Mouse (Mus musculus) hindbrain, embryonic 10.5 days (tissue): ENCODE measurements around the gene Kif16b. TPM values are rescaled to one million over a fixed set of nuclear protein-coding genes. Genes with fewer than 3 reads are reported as not detected.

Experiments
- DNase-seq: peaks from one replicate; pipeline ENCODE4 v3.0.0-alpha.2; 2017; ENCODE audit warnings: low spot score
- H3K27ac ChIP-seq: fragments of 300-500 bp; sonication (generic); 2 replicates; pipeline ENCODE4 v1.5.1; 2016; ENCODE audit warnings: mild to moderate bottlenecking, moderate library complexity
- H3K27me3 ChIP-seq: fragments of 300-500 bp; sonication (generic); 2 replicates; pipeline ENCODE4 v1.6.1; 2016; ENCODE audit warnings: mild to moderate bottlenecking; ENCODE audit not compliant: poor library complexity, insufficient read depth, severe bottlenecking
- H3K36me3 ChIP-seq: fragments of 300-500 bp; sonication (generic); 2 replicates; pipeline ENCODE4 v1.6.1; 2016; ENCODE audit warnings: mild to moderate bottlenecking, moderate library complexity
- H3K4me1 ChIP-seq: fragments of 300-500 bp; sonication (generic); replicated peaks from 2 replicates; pipeline ENCODE4 v1.6.1; 2016; ENCODE audit warnings: mild to moderate bottlenecking
- H3K4me3 ChIP-seq: fragments of 300-500 bp; sonication (generic); 2 replicates; pipeline ENCODE4 v1.5.1; 2016; ENCODE audit warnings: mild to moderate bottlenecking, moderate library complexity
- H3K9me3 ChIP-seq: fragments of 300-500 bp; sonication (generic); 2 replicates; pipeline ENCODE4 v1.6.1; 2016; ENCODE audit warnings: mild to moderate bottlenecking, moderate library complexity
- WGBS: fragments of 180-500 bp; shearing (Covaris S2); methylation state at CpG from one replicate; pipeline ENCODE4 v1.1.7; 2016; 5-methylcytosine and 5-hydroxymethylcytosine counted together
- polyA plus RNA-seq: library from polyadenylated mRNA; unstranded; fragments of >200 nt; fragmentation: Nextera tagmentation; extraction: Ambion mirVana; gene quantifications from 2 replicates; pipeline ENCODE4 v1.2.1, GENCODE M21; 2016

Gene Kif16b
- polyA plus RNA-seq, 1 experiment from 2014 or later = 4.2 TPM

DNA sequence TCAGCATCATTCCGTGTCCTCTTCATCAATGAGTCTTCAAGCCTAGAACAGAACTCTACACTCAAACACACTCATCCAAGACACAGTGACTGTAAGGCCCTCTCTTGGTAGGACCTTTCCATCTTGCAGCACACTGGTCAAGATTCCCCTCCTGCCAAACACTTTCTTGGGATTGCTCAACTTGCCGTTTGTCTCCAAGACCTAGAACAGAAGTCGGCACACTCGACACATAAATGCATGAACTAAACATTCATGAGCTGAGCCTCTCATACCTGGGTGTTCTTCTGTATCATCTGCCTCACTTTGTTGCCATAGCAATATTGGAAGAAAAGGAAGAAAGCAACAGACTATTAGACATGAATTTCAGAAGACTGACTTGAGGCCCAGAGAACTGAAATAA lies 16.9 kb downstream of the Kif16b start:
- no peak overlapping the region for H3K4me3 ChIP-seq
- no peaks in the 10 kb centered on the region for H3K36me3 ChIP-seq
- WGBS = 98% methylated on average over 4 of the region's 4 CpGs
- H3K9me3 ChIP-seq = no peaks in the 10 kb centered on the region
- H3K27me3 ChIP-seq = no peaks in the 10 kb centered on the region
- DNase-seq = no peak
- H3K27ac ChIP-seq = no peak overlapping the region
- peaks cover 26% of the 10 kb centered on the region for H3K4me1 ChIP-seq

DNA sequence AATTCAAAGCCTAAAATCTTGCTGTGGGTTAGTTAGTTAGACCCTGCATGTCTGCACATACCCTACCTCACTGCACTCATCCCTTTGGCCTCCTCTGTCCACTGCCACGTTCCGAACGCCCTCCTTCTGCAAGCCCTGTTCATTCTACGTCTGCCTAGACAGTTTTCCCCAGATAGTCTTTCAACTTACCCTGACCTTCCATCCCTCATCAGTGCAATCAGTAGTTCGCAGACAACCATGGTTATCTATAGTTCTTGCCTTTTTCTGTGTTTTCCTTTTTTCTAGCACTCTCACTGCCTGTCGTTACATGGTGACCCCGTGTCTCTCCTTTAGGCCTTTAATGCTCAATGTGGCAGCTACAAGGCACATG lies 17.7 kb downstream of the Kif16b start:
- Histone ChIP-seq H3K9me3 (no peaks in the 10 kb centered on the region), H3K27me3 (no peaks in the 10 kb centered on the region), H3K36me3 (no peaks in the 10 kb centered on the region), H3K27ac (no peak overlapping the region), H3K4me3 (no peak overlapping the region), H3K4me1 (peaks cover 28% of the 10 kb centered on the region)
- 80% methylated on average over 7 of the region's 7 CpGs for WGBS
- no peak for DNase-seq

DNA sequence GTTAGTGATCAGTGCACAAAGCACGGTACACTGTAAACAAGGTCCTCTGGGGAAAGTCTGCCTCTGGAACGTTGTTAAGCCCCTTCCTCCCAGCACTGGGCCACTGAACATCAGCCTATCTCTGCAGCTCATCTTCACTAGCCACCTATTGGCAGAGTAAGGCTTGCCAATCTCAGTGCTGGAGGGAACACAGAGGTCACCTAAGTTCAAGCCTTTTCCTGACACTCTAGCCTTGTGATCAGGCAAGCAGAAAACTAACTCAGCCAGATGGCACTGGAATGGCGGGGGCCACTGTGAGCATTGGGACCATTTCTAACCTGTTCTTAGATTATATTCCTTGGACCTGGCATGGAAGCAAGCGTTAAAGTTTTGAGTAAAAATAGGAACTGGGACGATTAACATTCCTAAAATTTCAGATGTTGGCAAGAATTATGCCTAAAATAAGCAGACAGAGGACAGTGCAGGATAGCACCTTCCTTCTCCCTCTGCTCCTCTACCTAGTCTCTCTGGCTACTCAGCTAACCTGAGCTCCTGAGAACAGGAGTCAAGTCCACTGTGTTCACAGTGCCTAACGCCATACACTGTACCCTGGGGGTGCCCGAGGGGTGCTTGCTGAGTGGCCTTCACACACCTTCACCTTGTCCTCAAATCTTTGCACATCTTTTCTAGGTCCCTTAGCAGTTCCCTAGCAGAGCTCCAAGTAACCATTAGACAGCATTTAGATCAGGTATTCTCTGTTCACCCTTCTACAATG lies 18.3 kb downstream of the Kif16b start:
- Histone ChIP-seq H3K9me3 (no peaks in the 10 kb centered on the region), H3K27me3 (no peaks in the 10 kb centered on the region), H3K36me3 (no peaks in the 10 kb centered on the region), H3K4me1 (peaks cover 31% of the 10 kb centered on the region), H3K27ac (no peak overlapping the region), H3K4me3 (no peak overlapping the region)
- peak; percentile 5 for DNase-seq
- 52% methylated on average over 7 of the region's 7 CpGs for WGBS

GRCm38 (mm10) chr2:142882466-142882865 lies 18.9 kb downstream of the Kif16b start:
- WGBS = 44% methylated on average over 2 of the region's 2 CpGs
- H3K27me3 ChIP-seq = no peaks in the 10 kb centered on the region
- H3K4me3 ChIP-seq = no peak overlapping the region
- no peak overlapping the region for H3K27ac ChIP-seq
- no peak for DNase-seq
- peaks cover 33% of the 10 kb centered on the region for H3K4me1 ChIP-seq
- H3K36me3 ChIP-seq = no peaks in the 10 kb centered on the region
- no peaks in the 10 kb centered on the region for H3K9me3 ChIP-seq

GRCm38 (mm10) chr2:142881177-142881576 lies 20.2 kb downstream of the Kif16b start:
- Histone ChIP-seq H3K36me3 (no peaks in the 10 kb centered on the region), H3K4me1 (peaks cover 33% of the 10 kb centered on the region), H3K9me3 (no peaks in the 10 kb centered on the region), H3K4me3 (no peak overlapping the region), H3K27me3 (no peaks in the 10 kb centered on the region), H3K27ac (no peak overlapping the region)
- 55% methylated on average over 4 of the region's 4 CpGs for WGBS
- no peak for DNase-seq

GRCm38 (mm10) chr2:142879257-142879818 lies 22.0 kb downstream of the Kif16b start:
- 67% methylated on average over 8 of the region's 8 CpGs for WGBS
- H3K36me3 ChIP-seq = no peaks in the 10 kb centered on the region
- no peak for DNase-seq
- H3K4me1 ChIP-seq = peaks cover 35% of the 10 kb centered on the region
- H3K27me3 ChIP-seq = no peaks in the 10 kb centered on the region
- H3K9me3 ChIP-seq = no peaks in the 10 kb centered on the region
- no peak overlapping the region for H3K27ac ChIP-seq
- H3K4me3 ChIP-seq = no peak overlapping the region

- no peak for DNase-seq
- Histone ChIP-seq H3K4me1 (peaks cover 19% of the 10 kb centered on the region), H3K9me3 (no peaks in the 10 kb centered on the region), H3K4me3 (no peak overlapping the region), H3K27ac (no peak overlapping the region), H3K27me3 (no peaks in the 10 kb centered on the region), H3K36me3 (no peaks in the 10 kb centered on the region)
- WGBS = 59% methylated on average over 2 of the region's 2 CpGs
Observed at GRCm38 (mm10) chr2:142876636-142877035, 24.7 kb downstream of the Kif16b start.

DNA sequence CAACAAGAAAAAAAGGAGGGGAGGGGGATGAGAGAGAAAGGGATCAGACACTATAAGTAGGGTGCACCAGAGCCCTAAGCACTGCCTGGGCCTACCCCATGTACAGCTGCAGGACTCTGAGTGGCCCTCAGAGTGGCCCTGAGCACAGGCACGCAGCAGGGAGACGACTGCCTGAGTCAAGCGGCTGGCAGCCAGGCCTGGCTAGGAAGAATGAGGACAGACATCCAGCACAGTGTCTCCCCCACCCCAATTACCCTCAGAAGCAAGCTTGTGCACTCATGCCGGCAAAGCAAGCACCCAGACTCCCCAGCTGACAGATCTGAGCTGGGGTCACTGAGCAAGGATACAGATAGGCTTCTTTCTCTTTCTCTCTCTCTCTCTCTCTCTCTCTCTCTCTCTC lies 25.4 kb downstream of the Kif16b start:
- 54% methylated on average over 4 of the region's 4 CpGs for WGBS
- no peaks in the 10 kb centered on the region for H3K27me3 ChIP-seq
- H3K27ac ChIP-seq = no peak overlapping the region
- H3K4me3 ChIP-seq = no peak overlapping the region
- H3K9me3 ChIP-seq = no peaks in the 10 kb centered on the region
- H3K36me3 ChIP-seq = no peaks in the 10 kb centered on the region
- H3K4me1 ChIP-seq = peaks cover 14% of the 10 kb centered on the region
- no peak for DNase-seq

DNA sequence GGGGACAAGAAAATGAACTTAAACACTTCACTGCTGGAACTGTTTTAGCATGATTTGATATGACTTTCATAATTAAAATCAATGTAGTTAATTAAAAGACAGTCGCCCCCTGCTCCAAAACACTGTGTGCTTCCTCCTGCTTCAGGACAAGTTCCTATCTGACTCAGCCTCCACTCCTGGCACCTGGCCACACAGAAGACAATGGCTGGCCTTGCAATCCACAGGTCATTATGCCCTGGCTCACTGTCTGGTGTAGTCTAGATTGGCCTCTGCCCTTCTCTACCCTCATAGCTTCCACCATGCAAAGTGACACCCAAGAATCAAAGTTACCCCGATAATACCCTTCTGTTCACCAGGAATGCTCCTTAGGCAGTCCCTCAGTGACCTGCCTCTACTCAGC lies 26.8 kb downstream of the Kif16b start:
- no peaks in the 10 kb centered on the region for H3K9me3 ChIP-seq
- no peaks in the 10 kb centered on the region for H3K36me3 ChIP-seq
- WGBS = 87% methylated on average over 2 of the region's 2 CpGs
- H3K27me3 ChIP-seq = no peaks in the 10 kb centered on the region
- H3K27ac ChIP-seq = no peak overlapping the region
- DNase-seq = no peak
- no peak overlapping the region for H3K4me3 ChIP-seq
- H3K4me1 ChIP-seq = 0 out of 2 replicates have a peak, but pooled peaks cover 10% of the 10 kb centered on the region

GRCm38 (mm10) chr2:142870055-142870454 lies 31.3 kb downstream of the Kif16b start:
- Histone ChIP-seq H3K4me3 (no peak overlapping the region), H3K36me3 (no peaks in the 10 kb centered on the region), H3K27me3 (no peaks in the 10 kb centered on the region), H3K4me1 (no peaks in the 10 kb centered on the region), H3K27ac (no peak overlapping the region), H3K9me3 (no peaks in the 10 kb centered on the region)
- no peak for DNase-seq
- 95% methylated on average over 8 of the region's 8 CpGs for WGBS

GRCm38 (mm10) chr2:142867481-142867880 lies 33.9 kb downstream of the Kif16b start:
- 91% methylated on average over 2 of the region's 2 CpGs for WGBS
- Histone ChIP-seq H3K9me3 (no peaks in the 10 kb centered on the region), H3K27me3 (no peaks in the 10 kb centered on the region), H3K4me1 (no peaks in the 10 kb centered on the region), H3K36me3 (no peaks in the 10 kb centered on the region), H3K27ac (no peak overlapping the region), H3K4me3 (no peak overlapping the region)
- no peak for DNase-seq

- Histone ChIP-seq H3K9me3 (no peaks in the 10 kb centered on the region), H3K4me1 (no peaks in the 10 kb centered on the region), H3K27me3 (no peaks in the 10 kb centered on the region), H3K27ac (no peak overlapping the region), H3K36me3 (no peaks in the 10 kb centered on the region), H3K4me3 (no peak overlapping the region)
- 85% methylated on average over 6 of the region's 6 CpGs for WGBS
- no peak for DNase-seq
Observed at GRCm38 (mm10) chr2:142860994-142861393, 40.3 kb downstream of the Kif16b start.

DNA sequence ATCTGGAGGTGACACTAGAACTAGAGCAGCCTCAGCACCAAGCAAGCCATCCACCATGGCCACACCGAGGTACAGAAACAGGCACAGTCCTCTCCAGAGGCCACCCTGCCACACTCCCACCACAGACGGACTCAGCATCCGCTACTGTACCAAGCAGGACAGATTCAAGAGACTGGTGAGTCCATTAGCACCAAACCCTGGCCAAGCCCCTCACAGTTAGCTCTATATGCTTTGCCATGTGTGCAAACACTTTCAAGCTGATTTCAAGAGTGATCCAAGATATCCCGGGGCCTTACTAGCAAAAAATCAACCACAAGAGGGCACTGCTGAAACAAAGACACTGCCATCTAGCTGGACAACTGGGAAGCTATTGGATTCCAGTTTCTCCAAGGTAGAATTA lies 41.9 kb downstream of the Kif16b start:
- no peak overlapping the region for H3K4me3 ChIP-seq
- H3K27me3 ChIP-seq = no peaks in the 10 kb centered on the region
- no peak overlapping the region for H3K27ac ChIP-seq
- H3K4me1 ChIP-seq = no peaks in the 10 kb centered on the region
- H3K9me3 ChIP-seq = no peaks in the 10 kb centered on the region
- WGBS = 66% methylated on average over 4 of the region's 4 CpGs
- H3K36me3 ChIP-seq = no peaks in the 10 kb centered on the region
- DNase-seq = peak; percentile 22
